Mouse (Mus musculus) midbrain, embryonic 14.5 days (tissue): ENCODE measurements at regions not wholly inside any gene's neighbourhood (a gene's known extent, or its start where the extent isn't known, plus 50 kb on each side); places are given as distances from the start of the nearest gene placed in this dataset.

Experiments used
- ATAC-seq: fragments of 200-750 bp; cut with Nextera tagmentation; 2 replicates; pipeline ENCODE4 v1.8.0; 2017; ENCODE audit warnings: moderate number of reproducible peaks, moderate library complexity; ENCODE audit not compliant: low FRiP score, low TSS enrichment
- DNase-seq: peaks from one replicate; pipeline ENCODE4 v3.0.0-alpha.2; 2015
- H3K27ac ChIP-seq: fragments of 300-500 bp; sonication (generic); replicated peaks from 2 replicates; pipeline ENCODE4 v1.5.1; 2014; ENCODE audit warnings: mild to moderate bottlenecking, low read depth, low read length, moderate library complexity
- H3K27me3 ChIP-seq: fragments of 300-500 bp; sonication (generic); 2 replicates; pipeline ENCODE4 v1.6.1; 2014; ENCODE audit warnings: low read length, control low read depth, mixed read lengths; ENCODE audit not compliant: control insufficient read depth, insufficient read depth
- H3K36me3 ChIP-seq: fragments of 300-500 bp; sonication (generic); 2 replicates; pipeline ENCODE4 v1.6.1; 2014; ENCODE audit warnings: low read length, control low read depth; ENCODE audit not compliant: control insufficient read depth, insufficient read depth
- H3K4me1 ChIP-seq: fragments of 300-500 bp; sonication (generic); 2 replicates; pipeline ENCODE4 v1.6.1; 2014; ENCODE audit warnings: mild to moderate bottlenecking, antibody characterized with exemption, low read length, control low read depth; ENCODE audit not compliant: control insufficient read depth, insufficient read depth
- H3K4me2 ChIP-seq: fragments of 300-500 bp; sonication (generic); 2 replicates; pipeline ENCODE4 v1.6.1; 2014; ENCODE audit warnings: mild to moderate bottlenecking, low read length, moderate library complexity
- H3K4me3 ChIP-seq: fragments of 300-500 bp; sonication (generic); replicated peaks from 2 replicates; pipeline ENCODE4 v1.5.1; 2014; ENCODE audit warnings: low read depth, low read length
- H3K9ac ChIP-seq: fragments of 300-500 bp; sonication (generic); replicated peaks from 2 replicates; pipeline ENCODE4 v1.6.1; 2014; ENCODE audit warnings: mild to moderate bottlenecking, low read length, moderate library complexity
- H3K9me3 ChIP-seq: fragments of 300-500 bp; sonication (generic); 2 replicates; pipeline ENCODE4 v1.6.1; 2016; ENCODE audit warnings: low read length, control low read depth, mixed read lengths; ENCODE audit not compliant: control insufficient read depth
- WGBS: fragments of 180-500 bp; shearing (Covaris S2); extraction: QIAGEN DNeasy Blood & Tissue Kit; methylation state at CpG from one replicate; pipeline ENCODE4 v1.1.7; 2014; 5-methylcytosine and 5-hydroxymethylcytosine counted together

DNA sequence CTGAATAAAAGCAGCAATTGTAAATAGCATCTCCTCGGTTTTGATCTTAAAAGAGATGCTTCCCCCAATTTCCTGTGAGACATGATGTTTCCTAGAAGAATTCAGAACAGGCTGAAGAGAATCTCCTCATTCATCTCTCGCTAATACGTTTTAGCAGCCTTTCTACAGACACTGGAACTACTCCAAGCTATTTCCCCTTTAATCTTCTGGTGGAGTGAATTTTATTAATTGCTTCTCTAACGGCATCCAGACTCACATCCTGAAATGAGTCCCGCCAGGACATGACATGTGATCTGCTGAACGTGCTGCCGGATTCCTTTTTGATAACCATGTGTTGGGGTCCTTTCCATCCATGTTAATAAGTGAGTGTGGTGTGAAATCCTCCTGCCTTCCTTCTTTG, 209.6 kb upstream of the Kdm8 start:
- Histone ChIP-seq H3K4me3 (no peak overlapping the region), H3K9ac (no peak overlapping the region), H3K4me2 (no peak overlapping the region), H3K27ac (no peak overlapping the region), H3K36me3 (no peaks in the 10 kb centered on the region), H3K4me1 (no peaks in the 10 kb centered on the region), H3K9me3 (no peaks in the 10 kb centered on the region), H3K27me3 (no peaks in the 10 kb centered on the region)
- 53% methylated on average over 7 of the region's 7 CpGs for WGBS
- DNase-seq (peak; percentile 40), ATAC-seq (no peak)

GRCm38 (mm10) chr7:125237026-125237425, 207.4 kb upstream of the Kdm8 start:
- H3K9ac ChIP-seq: no peak overlapping the region
- H3K4me1 ChIP-seq: no peaks in the 10 kb centered on the region
- WGBS: 81% methylated on average over 3 of the region's 3 CpGs
- ATAC-seq: no peak
- no peaks in the 10 kb centered on the region for H3K9me3 ChIP-seq
- H3K4me3 ChIP-seq: no peak overlapping the region
- H3K36me3 ChIP-seq: no peaks in the 10 kb centered on the region
- DNase-seq: no peak
- H3K27me3 ChIP-seq: no peaks in the 10 kb centered on the region
- no peak overlapping the region for H3K27ac ChIP-seq
- no peak overlapping the region for H3K4me2 ChIP-seq

GRCm38 (mm10) chr7:125243021-125243420, 201.5 kb upstream of the Kdm8 start:
- no peak overlapping the region for H3K27ac ChIP-seq
- H3K4me1 ChIP-seq: no peaks in the 10 kb centered on the region
- no peaks in the 10 kb centered on the region for H3K36me3 ChIP-seq
- DNase-seq (no peak), ATAC-seq (no peak)
- no peak overlapping the region for H3K4me2 ChIP-seq
- no peak overlapping the region for H3K4me3 ChIP-seq
- no peak overlapping the region for H3K9ac ChIP-seq
- 79% methylated on average over 3 of the region's 3 CpGs for WGBS
- H3K27me3 ChIP-seq: no peaks in the 10 kb centered on the region
- H3K9me3 ChIP-seq: no peaks in the 10 kb centered on the region

- ATAC-seq: no peak
- H3K4me3 ChIP-seq: no peak overlapping the region
- H3K4me2 ChIP-seq: no peak overlapping the region
- no peaks in the 10 kb centered on the region for H3K27me3 ChIP-seq
- H3K9me3 ChIP-seq: no peaks in the 10 kb centered on the region
- H3K4me1 ChIP-seq: no peaks in the 10 kb centered on the region
- H3K27ac ChIP-seq: no peak overlapping the region
- DNase-seq: no peak
- no peaks in the 10 kb centered on the region for H3K36me3 ChIP-seq
- 94% methylated on average over 3 of the region's 3 CpGs for WGBS
- no peak overlapping the region for H3K9ac ChIP-seq
These were observed 196.1 kb upstream of the Kdm8 start for GRCm38 (mm10) chr7:125248386-125248785.

DNA sequence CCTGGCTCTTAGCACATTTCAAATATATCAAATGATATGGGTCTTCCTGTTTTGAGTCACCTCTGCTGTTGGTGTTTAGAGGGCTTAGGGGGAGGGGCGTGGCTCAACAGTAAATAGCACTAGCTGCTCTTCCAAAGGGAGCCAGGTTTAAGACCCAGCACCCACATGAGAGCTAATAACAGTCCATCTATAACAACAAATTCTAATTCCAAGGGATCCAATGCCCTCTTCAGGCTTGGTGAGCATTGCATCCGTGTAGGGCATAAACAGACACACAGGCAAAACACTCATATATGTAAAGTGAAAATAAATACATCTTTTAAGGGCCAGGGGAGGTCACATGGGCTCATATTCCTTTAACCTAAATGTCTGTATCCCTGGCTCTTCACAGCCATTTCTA, 194.1 kb upstream of the Kdm8 start:
- WGBS: 78% methylated on average over 2 of the region's 2 CpGs
- Histone ChIP-seq H3K4me3 (no peak overlapping the region), H3K27ac (no peak overlapping the region), H3K4me1 (no peaks in the 10 kb centered on the region), H3K27me3 (no peaks in the 10 kb centered on the region), H3K36me3 (no peaks in the 10 kb centered on the region), H3K4me2 (no peak overlapping the region), H3K9ac (no peak overlapping the region), H3K9me3 (no peaks in the 10 kb centered on the region)
- ATAC-seq: no peak
- DNase-seq: no peak

GRCm38 (mm10) chr7:125250970-125251585, 193.4 kb upstream of the Kdm8 start:
- Histone ChIP-seq H3K9me3 (no peaks in the 10 kb centered on the region), H3K4me1 (no peaks in the 10 kb centered on the region), H3K27me3 (no peaks in the 10 kb centered on the region), H3K9ac (no peak overlapping the region), H3K4me3 (no peak overlapping the region), H3K36me3 (no peaks in the 10 kb centered on the region), H3K27ac (no peak overlapping the region), H3K4me2 (no peak overlapping the region)
- ATAC-seq (no peak), DNase-seq (no peak)
- WGBS: 85% methylated on average over 6 of the region's 6 CpGs

DNA sequence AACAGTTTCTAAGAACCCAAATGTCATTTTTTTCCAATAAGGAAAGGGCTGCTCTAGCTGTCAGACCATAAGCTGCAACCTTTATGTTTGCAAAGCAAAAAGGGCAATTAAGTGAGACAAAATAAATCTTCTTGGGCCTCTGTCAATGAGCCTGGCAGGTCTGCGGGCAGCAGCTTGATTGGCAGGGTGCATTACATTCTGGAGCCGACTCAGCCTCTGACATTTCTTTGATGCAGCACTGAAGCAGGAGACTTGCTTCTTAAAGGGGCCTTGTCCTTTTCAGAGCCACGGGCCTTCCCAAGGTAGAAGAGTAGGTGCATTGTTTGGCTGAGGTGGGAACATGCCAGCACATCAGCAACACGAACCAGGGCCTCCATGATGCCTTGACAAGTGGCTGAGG, 190.2 kb upstream of the Kdm8 start:
- peak; percentile 57 for DNase-seq
- H3K4me3 ChIP-seq: no peak overlapping the region
- H3K27me3 ChIP-seq: no peaks in the 10 kb centered on the region
- peak overlapping the region; percentile 14; the same call in 1 of the 2 replicates for H3K27ac ChIP-seq
- WGBS: 15% methylated on average over 4 of the region's 4 CpGs
- no peak; the same call in 1 of the 2 replicates for ATAC-seq
- no peaks in the 10 kb centered on the region for H3K9me3 ChIP-seq
- H3K4me2 ChIP-seq: no peak overlapping the region
- H3K9ac ChIP-seq: no peak overlapping the region
- H3K36me3 ChIP-seq: no peaks in the 10 kb centered on the region
- no peaks in the 10 kb centered on the region for H3K4me1 ChIP-seq

DNA sequence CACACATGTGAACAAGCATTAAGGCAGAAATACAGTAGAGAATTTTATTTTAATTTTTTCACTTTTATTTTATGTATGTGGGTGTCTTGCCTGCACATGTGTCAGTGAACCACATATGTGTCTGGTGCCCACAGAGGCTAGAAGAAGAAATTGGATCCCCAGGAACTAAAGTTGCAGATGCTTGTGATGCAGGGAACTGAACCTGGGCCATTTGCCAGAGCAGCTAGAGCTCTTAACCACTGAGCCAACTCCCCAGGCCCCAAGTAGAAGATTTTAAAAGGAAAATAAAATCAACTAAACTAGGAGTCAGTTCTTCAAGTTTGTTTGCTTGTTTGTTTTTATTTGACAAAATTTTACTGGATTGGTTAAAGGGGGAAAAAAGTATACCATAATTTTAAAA, 185.5 kb upstream of the Kdm8 start:
- Histone ChIP-seq H3K4me1 (peaks cover 14% of the 10 kb centered on the region), H3K27ac (no peak overlapping the region), H3K36me3 (no peaks in the 10 kb centered on the region), H3K4me3 (no peak overlapping the region), H3K9ac (no peak overlapping the region), H3K9me3 (no peaks in the 10 kb centered on the region), H3K27me3 (no peaks in the 10 kb centered on the region), H3K4me2 (no peak overlapping the region)
- DNase-seq (no peak), ATAC-seq (no peak)

DNA sequence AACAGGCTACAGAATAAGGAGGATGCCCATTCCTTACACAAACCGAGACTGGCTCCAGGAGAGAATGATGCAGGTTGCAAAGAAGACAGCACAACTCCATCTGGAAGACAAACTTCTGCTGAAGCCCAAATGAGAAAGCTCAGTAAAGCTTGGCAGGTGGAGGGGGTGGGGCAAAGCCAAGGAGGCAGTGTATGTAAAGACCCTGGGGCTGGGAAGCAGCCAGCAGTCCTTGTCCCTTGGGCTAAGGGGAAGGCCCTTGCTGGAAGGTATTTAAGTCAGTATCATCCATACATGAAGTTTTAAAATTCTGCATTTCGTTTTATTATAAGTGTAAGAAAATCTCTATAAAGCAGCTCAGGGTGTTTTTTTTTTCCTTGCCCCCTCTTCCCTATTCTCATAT, 182.3 kb upstream of the Kdm8 start:
- Histone ChIP-seq H3K9me3 (no peaks in the 10 kb centered on the region), H3K9ac (no peak overlapping the region), H3K27me3 (no peaks in the 10 kb centered on the region), H3K4me1 (peaks cover 14% of the 10 kb centered on the region), H3K27ac (peak overlapping the region; percentile 78), H3K4me2 (no peak overlapping the region), H3K4me3 (no peak overlapping the region), H3K36me3 (no peaks in the 10 kb centered on the region)
- WGBS: 52% methylated on average over 2 of the region's 2 CpGs
- DNase-seq (no peak), ATAC-seq (no peak; the same call in 1 of the 2 replicates)
